Mouse (Mus musculus) adrenal gland, adult 18-20 months (tissue): ENCODE results near the gene Rad51b. TPM values are rescaled to one million over a fixed set of nuclear protein-coding genes. Genes with fewer than 3 reads are reported as not detected.

Source experiments
- DNase-seq, 2 experiments: peaks; one replicate each; pipeline ENCODE4 v3.0.0; 2021 to 2022; ENCODE audit warnings: low spot score in 2 of 2
- total RNA-seq, 2 experiments: library from RNA; stranded (reverse); gene quantifications; 1 replicate in 1 of 2; 2 replicates in 1 of 2; pipeline ENCODE4 v1.2.3; 2021

Rad51b gene
- total RNA-seq, 2 experiments from 2014 or later = 0.26 to 0.46 TPM

DNA sequence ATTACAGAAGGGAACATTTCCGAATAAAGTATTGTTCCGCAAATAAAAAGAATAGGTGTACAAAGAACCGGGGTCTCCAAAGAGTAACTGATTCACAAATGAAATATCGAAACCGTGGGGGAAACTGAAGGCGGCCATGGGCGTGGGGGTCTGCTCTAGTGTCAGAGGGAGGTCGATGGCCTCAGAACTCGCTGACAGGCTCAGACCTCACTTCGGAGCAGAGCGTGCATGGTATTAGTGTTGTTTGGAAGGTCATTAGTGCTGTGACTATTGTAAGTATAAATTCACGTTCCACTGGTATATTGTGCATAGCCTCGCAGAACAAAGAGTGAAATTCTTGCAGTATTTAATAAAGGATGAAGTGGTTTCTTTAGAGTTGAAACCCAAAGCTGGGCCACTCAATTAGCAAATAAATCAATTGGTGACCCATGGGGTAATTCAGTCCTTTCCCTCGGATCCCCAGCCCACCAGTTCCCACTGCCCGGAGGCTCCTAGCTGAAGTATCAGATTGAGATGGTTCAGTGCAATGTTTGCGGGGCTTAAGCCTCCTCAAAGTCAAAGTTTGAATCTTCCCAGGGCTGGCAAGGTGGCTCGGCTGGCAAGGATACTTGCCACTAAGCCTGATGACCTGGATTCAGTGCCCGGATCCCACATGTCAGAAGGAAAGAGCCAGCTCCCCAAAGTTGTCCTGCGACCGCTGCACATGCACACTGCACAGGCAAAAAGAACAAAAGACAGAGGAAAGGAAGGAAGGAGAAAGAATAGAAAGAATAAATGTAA lies 517.4 kb downstream of the Rad51b start:
- no peak for DNase-seq

- DNase-seq = no peak
These were observed 519.2 kb downstream of the Rad51b start for GRCm38 (mm10) chr12:79816241-79816640.

DNA sequence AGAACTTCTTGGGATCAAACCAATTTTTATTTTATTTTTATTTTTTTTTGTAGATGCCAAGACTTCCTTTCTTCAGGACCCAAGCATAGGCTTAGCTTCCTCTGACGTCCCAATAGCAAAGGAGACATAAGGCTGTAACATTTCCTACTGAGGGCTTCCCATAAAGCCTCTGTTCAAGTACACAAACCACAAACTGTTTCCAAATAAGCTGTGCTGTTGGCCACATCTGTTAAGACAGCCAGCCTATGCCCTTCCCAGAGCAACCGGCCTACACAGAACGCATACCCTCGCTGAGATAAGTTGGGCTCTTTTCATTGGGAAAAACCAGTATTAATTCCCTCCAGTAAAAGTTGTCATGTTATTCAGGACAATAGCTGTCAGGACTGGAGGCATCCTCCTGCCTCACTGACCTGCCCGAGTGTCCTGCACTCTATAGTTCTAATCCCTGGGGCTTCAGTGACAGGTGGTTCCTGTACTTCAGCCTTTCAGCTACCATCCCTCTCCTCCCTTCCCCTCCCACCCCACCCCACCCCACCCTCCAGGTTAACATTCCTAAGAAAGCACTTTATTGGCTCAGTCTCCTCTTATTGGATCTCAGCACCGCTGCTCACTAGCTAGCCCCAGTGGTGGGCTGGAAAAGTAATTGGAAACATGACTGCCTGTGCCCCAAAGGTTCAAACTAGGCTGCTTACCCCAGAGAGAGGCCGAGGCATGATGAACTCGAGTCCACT lies 523.3 kb downstream of the Rad51b start:
- no peak for DNase-seq

- no peak for DNase-seq
These were observed 524.8 kb downstream of the Rad51b start for GRCm38 (mm10) chr12:79821901-79822300.

GRCm38 (mm10) chr12:79822401-79822800 lies 525.3 kb downstream of the Rad51b start:
- DNase-seq = no peak

GRCm38 (mm10) chr12:79825922-79826321 lies 528.8 kb downstream of the Rad51b start:
- no peak for DNase-seq

GRCm38 (mm10) chr12:79827233-79827692 lies 530.2 kb downstream of the Rad51b start:
- no peak for DNase-seq

DNA sequence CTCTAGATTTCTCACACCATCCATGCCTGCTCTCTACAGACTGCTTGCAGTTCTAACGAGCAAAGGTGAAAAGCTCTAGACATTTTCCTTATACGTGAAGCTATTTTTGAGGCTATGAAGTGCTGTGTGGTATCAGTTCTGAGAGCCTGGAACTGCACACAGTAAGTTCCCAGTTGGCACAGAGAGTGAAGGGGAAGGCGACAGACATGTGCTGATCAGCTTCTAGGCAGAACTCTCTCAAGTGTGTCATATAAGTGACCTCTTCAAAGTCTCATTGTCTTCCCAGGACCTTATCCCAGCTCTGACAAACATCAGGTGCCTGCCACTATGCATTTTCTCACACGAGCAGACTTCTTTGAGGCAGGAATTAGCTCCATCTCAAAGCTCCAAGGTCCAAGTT lies 530.7 kb downstream of the Rad51b start:
- DNase-seq = no peak

- DNase-seq = no peak
These were observed 533.6 kb downstream of the Rad51b start for GRCm38 (mm10) chr12:79830686-79831085.

DNA sequence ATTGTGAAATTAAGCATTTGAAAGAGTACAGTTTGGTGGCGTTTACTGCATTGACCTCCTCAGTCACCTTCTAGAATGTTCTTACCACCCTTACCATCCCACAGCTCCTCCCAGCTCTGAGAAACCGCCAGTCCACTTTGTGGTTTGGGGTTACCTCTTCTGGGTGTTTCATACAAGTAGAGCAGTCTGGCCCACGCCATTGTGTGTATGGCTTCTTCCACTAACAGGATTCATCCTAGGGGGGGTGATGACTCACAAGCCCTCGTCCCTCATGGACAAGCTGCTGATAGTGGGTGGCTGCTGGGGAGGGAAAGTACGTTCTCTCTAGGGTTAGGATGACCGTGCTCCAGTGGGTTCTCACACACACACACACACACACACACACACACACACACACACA lies 535.5 kb downstream of the Rad51b start:
- no peak for DNase-seq

- no peak for DNase-seq
These were observed 538.4 kb downstream of the Rad51b start for GRCm38 (mm10) chr12:79835521-79835920.

DNA sequence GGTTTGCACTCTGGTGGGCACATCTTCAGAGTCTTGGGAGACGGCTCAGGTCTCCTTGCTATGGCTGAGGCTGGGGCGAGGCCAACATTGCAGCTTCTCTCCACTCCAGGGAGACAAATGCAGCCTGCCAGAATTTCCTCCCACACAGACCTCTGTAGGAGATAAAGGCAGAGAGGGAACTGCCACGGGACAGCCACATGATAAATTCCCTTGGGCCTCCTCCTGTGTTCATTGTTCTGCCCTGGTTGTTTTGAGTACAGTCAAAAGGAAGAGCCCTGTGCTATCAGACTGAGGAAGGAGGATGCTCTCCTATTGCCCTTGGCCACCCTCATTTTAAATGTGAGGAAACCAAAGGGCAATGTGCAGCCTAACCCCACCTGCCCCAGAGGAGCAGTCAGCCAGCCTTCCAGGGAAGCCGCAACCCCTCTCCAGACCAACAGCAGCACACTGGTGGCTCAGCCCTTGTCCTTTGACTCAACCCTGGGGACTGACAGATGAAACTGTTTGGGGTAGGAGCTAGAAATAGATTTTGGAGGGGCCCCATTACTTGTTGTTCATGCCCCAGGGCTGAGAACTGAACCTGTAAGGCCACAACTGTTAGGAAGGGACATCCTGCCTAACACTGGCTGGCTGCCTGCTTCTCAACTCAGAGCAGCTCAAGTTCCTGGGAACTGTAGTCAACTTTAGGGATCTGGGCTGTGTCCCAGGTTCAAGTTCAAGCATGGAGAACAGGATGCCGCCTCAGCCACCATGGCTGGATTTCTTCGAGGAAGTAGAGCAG lies 541.3 kb downstream of the Rad51b start:
- peak; percentile 37 to 55 for DNase-seq

GRCm38 (mm10) chr12:79839096-79839941 lies 542.2 kb downstream of the Rad51b start:
- no peak for DNase-seq

- no peak for DNase-seq
These were observed 543.4 kb downstream of the Rad51b start for GRCm38 (mm10) chr12:79840465-79840864.

DNA sequence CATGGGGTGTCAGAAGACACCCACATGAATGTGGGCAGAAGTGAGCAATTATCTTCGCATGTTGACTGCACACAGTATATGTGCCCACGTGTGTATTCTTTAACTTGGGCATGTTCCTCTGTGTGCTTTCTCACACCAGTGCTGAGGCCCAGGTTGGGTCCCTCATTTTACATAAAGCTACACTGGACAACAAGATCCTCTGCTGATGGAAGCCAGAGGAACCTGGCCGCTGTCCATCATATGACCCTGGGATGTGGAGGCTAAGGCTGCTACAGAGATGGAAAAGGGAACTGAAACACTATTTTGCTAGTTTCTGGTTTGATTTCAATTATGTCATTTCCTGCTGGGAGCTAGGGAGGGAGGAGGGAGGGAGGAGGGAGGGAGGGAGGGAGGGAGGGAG lies 544.2 kb downstream of the Rad51b start:
- DNase-seq = no peak

DNA sequence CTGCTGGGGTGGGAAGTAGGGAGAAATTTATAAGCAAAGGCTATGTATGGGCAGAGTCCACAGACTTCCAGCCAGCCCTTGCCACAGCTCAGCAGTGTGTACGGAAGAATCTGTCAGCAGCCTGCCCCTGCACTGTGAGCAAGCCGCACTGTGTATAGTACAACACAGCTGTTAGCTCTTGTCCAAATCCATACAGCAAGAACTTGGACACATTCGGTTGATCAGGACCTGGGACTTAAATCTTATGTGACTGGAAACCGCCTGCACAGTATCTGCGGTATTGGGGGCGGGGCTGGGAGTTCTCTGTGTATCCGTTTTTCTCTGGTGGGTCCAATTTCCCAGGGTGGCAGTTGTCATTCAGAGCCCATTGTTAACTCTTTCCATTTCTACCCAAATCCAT lies 545.2 kb downstream of the Rad51b start:
- DNase-seq = no peak

DNA sequence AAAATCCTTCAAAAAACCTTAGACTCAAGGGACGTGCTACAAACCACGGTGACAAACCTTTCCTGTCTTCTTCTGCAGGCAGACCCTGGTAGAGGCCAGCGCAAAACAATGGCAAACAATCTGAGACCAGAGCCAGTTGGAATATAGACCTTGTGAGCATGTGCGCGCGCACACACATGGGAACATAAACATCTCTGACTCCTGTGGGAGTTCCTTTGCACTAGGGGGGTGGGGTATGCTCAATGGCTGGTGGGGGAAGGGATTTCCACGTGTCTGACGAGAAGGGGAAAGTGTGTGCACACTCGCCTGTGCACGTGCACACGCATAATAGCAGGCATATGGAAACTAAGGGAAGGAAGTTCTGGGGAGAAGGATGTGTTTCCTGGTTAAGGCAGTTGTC lies 545.9 kb downstream of the Rad51b start:
- DNase-seq = no peak

- DNase-seq = no peak
These were observed 546.4 kb downstream of the Rad51b start for GRCm38 (mm10) chr12:79843496-79843895.

- no peak for DNase-seq
These were observed 549.4 kb downstream of the Rad51b start for GRCm38 (mm10) chr12:79846247-79847151.

GRCm38 (mm10) chr12:79848539-79848938 lies 551.5 kb downstream of the Rad51b start:
- DNase-seq = no peak
